Mouse (Mus musculus) C2C12 (cell line): ENCODE data around the gene Rab19.

Source experiments
- CEBPB ChIP-seq: IDR thresholded peaks from one replicate; pipeline ENCODE4 v1.6.1; 2011; ENCODE audit warnings: low read depth, mild to moderate bottlenecking, control low read depth, moderate library complexity
- CTCF ChIP-seq: IDR thresholded peaks from one replicate; pipeline ENCODE4 v1.5.1; 2011; ENCODE audit not compliant: control insufficient read depth, insufficient read depth, insufficient read length
- MAX ChIP-seq: IDR thresholded peaks from one replicate; pipeline ENCODE4 v1.6.1; 2011; ENCODE audit warnings: mild to moderate bottlenecking, control low read depth
- MYOG ChIP-seq: IDR thresholded peaks from one replicate; pipeline ENCODE4 v1.6.1; 2011; ENCODE audit not compliant: control insufficient read depth, insufficient read length; ENCODE audit errors: extremely low read depth
- USF1 ChIP-seq: IDR thresholded peaks from one replicate; pipeline ENCODE4 v1.6.1; 2011; ENCODE audit warnings: low read depth, mild to moderate bottlenecking, control low read depth, moderate library complexity

- TF ChIP-seq CTCF, result no peak
- no peak for TF ChIP-seq MAX
- TF ChIP-seq CEBPB, result no peak
- TF ChIP-seq MYOG, result no peak
- no peak for TF ChIP-seq USF1
Observed at GRCm38 (mm10) chr6:39420867-39421266, 39.9 kb downstream of the Rab19 start.
